Mouse (Mus musculus): Measurements from ENCODE around the gene Trak1.

The Trak1 gene

GRCm38 (mm10) chr9:121293187-121293586 is 4.1 kb upstream of the Trak1 start:
- no peak for ATAC-seq (ENCODE audit: insufficient number of reproducible peaks, low FRiP score, low TSS enrichment)

GRCm38 (mm10) chr9:121295221-121295620 is 2.1 kb upstream of the Trak1 start:
- ATAC-seq (ENCODE audit: insufficient number of reproducible peaks, low FRiP score, low TSS enrichment) = no peak

- no peak for ATAC-seq (ENCODE audit: insufficient number of reproducible peaks, low FRiP score, low TSS enrichment)
Measured at GRCm38 (mm10) chr9:121298065-121298398, 730 bp downstream of the Trak1 start.

DNA sequence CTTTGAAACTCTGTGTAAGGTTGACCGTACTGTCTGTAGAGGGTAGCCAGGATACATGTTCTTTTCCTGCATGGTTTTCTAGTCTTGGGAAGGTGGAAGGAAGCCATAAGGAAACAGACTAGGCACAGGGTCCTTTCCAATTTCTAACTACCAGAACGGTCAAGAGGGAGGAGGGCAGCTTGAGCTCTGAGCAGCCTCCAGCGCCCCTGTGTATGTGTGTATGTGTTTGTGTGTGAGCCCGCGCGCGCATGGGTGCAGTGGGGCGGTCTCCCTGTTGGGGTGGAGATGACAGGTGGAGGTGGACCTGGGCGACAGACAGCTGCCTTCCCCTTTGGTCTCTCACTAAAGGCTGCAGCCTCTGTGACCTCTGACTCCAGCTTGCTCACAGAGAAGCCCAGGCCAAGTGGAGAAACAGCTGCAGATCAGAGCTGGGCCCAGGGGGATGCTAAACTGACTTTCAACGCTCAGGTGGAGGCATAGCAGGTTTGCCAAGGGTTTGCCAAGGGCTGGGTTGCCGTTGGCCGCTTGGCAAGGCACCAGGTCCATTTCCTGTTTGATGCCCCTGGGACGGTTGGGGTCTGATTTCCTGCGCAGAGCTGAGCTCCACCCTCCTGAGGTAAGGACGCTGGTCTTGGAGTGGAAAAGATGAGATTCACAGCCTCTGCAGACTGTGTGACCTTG is 1.2 kb downstream of the Trak1 start:
- no peak for ATAC-seq (ENCODE audit: insufficient number of reproducible peaks, low FRiP score, low TSS enrichment)

DNA sequence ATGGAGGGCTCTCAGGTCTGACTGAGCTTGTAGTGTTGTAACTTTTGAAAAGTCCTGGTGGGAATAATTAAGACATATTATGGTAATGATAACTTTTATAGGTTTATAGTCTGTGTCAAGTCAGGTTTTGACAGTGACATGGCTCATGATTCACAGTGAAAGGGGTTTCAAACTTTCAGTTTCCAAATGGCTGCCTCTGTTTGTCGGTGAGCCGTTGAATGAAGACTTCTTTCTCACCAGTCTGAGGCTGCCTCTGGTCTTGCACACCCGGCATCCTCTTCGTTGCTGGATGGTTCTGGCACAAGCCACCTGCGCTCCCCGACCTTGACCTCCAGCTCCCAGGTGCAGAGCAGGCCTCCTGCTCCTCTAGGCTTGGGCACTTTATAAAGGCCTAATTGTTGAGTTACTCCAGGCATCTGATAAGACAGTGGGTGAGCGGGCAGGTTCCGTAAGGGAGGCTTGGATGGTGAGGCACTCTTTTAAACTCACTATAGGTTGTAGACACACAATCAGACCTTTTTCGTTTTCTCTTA is 2.0 kb downstream of the Trak1 start:
- ATAC-seq (ENCODE audit: insufficient number of reproducible peaks, low FRiP score, low TSS enrichment) = no peak

- ATAC-seq (ENCODE audit: insufficient number of reproducible peaks, low FRiP score, low TSS enrichment) = no peak
Measured at GRCm38 (mm10) chr9:121299976-121300570, 2.8 kb downstream of the Trak1 start.

GRCm38 (mm10) chr9:121301041-121301920 is 4.0 kb downstream of the Trak1 start:
- ATAC-seq (ENCODE audit: insufficient number of reproducible peaks, low FRiP score, low TSS enrichment) = no peak

DNA sequence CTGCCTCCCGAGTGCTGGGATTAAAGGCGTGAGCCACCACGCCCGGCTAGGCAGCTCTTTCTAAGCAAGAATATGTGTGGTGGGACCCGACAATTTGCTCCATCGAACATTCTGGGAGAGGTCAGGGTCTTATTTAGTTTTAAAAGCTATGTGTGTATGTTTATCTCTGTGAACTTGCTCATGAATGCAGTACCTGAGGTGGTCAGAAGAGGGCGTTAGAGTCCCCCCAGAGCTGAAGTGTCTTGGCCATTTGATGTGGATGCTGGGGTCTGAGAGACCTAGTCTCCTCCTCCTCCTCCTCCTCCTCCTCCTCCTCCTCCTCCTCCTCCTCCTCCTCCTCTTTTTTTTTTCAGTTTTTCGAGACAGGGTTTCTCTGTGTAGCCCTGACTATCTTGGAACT is 5.2 kb downstream of the Trak1 start:
- no peak for ATAC-seq (ENCODE audit: insufficient number of reproducible peaks, low FRiP score, low TSS enrichment)

- no peak for ATAC-seq (ENCODE audit: insufficient number of reproducible peaks, low FRiP score, low TSS enrichment)
Measured at GRCm38 (mm10) chr9:121303086-121303485, 5.8 kb downstream of the Trak1 start.

DNA sequence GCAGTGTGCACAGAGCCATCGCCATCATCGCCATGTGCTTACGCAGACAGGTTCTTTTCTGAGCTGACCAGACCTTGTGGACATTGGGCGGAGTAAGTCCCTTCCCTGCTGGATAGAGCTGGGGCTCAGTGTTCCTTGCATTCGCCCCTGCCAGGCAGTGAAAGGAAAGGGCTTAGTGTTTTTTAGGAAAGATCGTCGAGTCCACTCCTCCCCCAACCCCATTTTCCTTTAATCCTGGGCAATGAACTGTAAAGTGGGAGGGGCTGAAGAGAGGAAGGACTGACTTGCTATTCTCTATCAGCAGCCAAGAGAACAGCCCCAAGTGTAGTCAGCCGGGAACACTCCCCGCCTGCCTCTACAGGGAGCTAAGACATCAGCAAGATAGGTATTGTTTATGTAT is 6.4 kb downstream of the Trak1 start:
- no peak for ATAC-seq (ENCODE audit: insufficient number of reproducible peaks, low FRiP score, low TSS enrichment)

GRCm38 (mm10) chr9:121304520-121304919 is 7.2 kb downstream of the Trak1 start:
- ATAC-seq (ENCODE audit: insufficient number of reproducible peaks, low FRiP score, low TSS enrichment) = no peak

- no peak for ATAC-seq (ENCODE audit: insufficient number of reproducible peaks, low FRiP score, low TSS enrichment)
Measured at GRCm38 (mm10) chr9:121305456-121305855, 8.2 kb downstream of the Trak1 start.

DNA sequence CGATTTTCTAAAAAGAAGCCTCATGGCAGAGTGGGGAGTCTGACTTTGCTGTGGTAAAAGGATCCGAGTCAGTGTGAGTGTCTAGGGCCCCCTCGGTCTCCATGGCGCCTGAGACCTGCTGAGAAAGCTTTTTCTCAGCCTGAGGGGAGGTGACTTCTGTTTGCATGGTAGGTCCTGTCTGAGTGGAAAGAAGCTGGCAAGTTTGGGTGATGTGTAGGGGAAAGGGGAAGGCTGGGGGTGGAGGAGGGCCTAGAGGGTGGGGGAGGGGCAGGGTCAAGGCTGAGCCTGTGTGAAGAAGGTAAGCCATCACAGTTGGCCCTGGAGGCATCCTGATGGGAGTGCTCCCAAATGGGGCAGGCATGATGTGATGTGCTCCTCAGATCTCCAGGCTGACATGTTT is 12.0 kb downstream of the Trak1 start:
- ATAC-seq (ENCODE audit: insufficient number of reproducible peaks, low FRiP score, low TSS enrichment) = no peak

GRCm38 (mm10) chr9:121310501-121310900 is 13.2 kb downstream of the Trak1 start:
- ATAC-seq (ENCODE audit: insufficient number of reproducible peaks, low FRiP score, low TSS enrichment) = no peak

DNA sequence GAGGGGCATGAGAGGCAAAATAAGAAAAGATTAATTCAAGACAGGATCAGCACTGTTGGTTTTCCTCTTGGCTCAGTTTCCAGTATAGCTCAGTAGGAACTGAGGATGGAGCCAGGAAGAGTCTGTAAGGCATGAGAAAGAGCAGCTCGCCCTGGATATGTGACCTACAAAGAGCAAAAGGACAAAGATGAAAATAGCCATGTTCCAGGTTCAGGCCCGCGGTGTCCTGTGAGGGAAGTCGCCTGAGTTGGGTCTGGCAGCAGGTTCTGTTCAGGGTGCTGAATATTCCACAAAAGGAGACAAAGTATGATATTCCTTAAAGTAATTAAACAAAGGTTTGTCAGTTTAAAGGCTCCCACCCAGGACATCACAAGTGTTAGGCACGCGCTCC is 14.5 kb downstream of the Trak1 start:
- no peak for ATAC-seq (ENCODE audit: insufficient number of reproducible peaks, low FRiP score, low TSS enrichment)

- no peak for ATAC-seq (ENCODE audit: insufficient number of reproducible peaks, low FRiP score, low TSS enrichment)
Measured at GRCm38 (mm10) chr9:121312237-121312891, 15.1 kb downstream of the Trak1 start.

GRCm38 (mm10) chr9:121313656-121314374 is 16.5 kb downstream of the Trak1 start:
- no peak for ATAC-seq (ENCODE audit: insufficient number of reproducible peaks, low FRiP score, low TSS enrichment)

- ATAC-seq (ENCODE audit: insufficient number of reproducible peaks, low FRiP score, low TSS enrichment) = no peak
Measured at GRCm38 (mm10) chr9:121314541-121315152, 17.3 kb downstream of the Trak1 start.

GRCm38 (mm10) chr9:121315901-121316595 is 18.7 kb downstream of the Trak1 start:
- ATAC-seq (ENCODE audit: insufficient number of reproducible peaks, low FRiP score, low TSS enrichment) = no peak
